Mouse (Mus musculus): ENCODE data around the gene Usp5.

The Usp5 gene

DNA sequence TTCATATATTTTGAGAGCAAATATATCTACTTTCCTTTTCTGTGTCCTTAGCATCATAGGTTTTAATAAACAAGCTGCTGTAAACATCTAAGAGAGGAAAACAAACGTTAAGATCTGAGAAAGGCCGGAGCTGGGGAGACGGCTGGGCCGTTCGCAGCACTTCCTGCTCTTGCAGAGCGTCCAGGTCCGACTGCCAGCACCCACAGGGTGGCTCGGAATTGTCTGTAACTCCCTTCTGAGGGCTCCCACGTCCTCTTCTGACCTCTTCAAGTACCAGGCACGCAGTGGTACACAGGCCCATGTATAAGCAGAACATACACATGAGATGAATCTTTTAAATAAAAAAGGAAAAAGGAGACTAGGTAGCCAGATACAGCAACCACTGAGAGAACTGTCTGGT lies 41.6 kb downstream of the Usp5 start:
- no peak for DNase-seq (ENCODE audit: inconsistent age in 2 of 2, low spot score in 1 of 2)

DNA sequence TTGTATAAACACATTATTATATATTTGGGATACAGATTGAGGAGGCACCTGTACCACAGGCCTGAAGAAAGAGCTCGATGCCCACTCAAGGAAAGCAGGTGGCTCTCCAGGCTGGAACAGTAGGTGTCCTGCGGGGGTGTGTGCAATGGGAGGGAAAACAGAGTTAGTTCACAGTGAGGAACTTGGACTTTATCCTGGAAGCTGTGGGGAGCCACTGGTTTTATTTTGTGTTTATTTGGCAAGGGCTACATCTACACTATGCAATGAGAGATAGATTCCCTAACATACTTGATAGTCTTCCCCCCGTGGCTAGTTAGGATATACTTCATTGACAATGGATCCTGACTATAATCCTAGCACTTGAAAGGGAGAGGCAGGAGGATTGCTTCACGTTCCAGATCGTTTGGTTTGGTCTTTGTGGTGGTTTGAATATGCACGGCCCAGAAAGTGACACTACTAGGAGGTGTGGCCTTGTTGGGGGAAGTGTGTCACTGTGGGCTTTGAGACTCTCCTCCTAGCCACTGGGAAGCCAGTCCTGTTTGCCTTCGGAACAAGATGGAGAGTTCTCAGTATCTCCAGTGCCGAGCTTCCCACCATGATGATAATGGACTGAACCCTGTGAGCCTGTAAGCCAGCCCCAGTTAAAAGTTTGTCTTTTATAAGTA lies 42.4 kb downstream of the Usp5 start:
- DNase-seq (ENCODE audit: inconsistent age in 2 of 2, low spot score in 1 of 2) = no peak

GRCm38 (mm10) chr6:124782436-124782835 lies 46.8 kb downstream of the Usp5 start:
- DNase-seq (ENCODE audit: inconsistent age in 2 of 2, low spot score in 1 of 2) = peak in 1 of 2 experiments; percentile 52

GRCm38 (mm10) chr6:124780917-124781316 lies 48.4 kb downstream of the Usp5 start:
- no peak for DNase-seq (ENCODE audit: inconsistent age in 2 of 2, low spot score in 1 of 2)

GRCm38 (mm10) chr6:124779984-124780416 lies 49.3 kb downstream of the Usp5 start:
- no peak for DNase-seq (ENCODE audit: inconsistent age in 2 of 2, low spot score in 1 of 2)

DNA sequence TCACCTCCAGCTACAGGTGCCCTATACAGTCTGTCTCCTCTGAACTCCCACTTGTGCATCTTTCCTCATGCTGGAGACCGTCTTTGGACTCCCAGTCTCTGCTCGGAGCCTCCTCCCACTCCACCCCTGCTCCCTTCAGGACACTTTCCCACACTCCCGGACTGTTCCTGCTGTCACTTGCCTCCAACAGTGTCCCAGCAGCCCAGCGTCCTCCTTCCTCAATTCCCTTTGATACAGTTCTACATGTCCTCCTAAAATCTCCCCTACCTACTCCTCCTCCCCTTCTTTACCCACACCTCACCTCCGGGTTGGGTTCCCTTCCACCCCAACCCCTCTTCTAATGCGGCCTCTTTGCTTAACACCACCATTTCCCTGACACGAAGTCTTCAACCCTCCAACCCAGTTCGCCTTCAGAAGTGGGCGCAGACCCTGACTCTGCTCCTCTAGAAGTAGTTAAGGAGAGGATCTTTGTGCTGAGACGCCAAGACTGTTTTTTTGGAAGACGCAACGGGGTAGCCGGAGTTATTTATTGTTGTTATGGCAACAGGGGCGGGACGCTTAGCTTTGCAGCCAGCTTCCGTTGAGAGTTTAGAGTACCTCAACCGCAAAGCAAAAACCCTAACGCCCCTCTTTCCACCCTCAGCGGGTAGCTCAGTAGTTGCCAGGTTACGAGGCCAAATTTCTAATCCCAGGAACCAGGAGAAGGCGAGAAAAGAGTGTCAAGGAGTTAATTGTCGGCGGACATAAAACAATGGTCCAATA lies 49.9 kb downstream of the Usp5 start, which contains the start of gene Lrrc23:
Lrrc23 (minus strand) TSS at position 506 of the 762 bp plus-strand sequence.
- DNase-seq (ENCODE audit: inconsistent age in 2 of 2, low spot score in 1 of 2) = peak; percentile 54 to 86

- no peak for DNase-seq (ENCODE audit: inconsistent age in 2 of 2, low spot score in 1 of 2)
Observed at GRCm38 (mm10) chr6:124770511-124770910, 58.8 kb downstream of the Usp5 start.

DNA sequence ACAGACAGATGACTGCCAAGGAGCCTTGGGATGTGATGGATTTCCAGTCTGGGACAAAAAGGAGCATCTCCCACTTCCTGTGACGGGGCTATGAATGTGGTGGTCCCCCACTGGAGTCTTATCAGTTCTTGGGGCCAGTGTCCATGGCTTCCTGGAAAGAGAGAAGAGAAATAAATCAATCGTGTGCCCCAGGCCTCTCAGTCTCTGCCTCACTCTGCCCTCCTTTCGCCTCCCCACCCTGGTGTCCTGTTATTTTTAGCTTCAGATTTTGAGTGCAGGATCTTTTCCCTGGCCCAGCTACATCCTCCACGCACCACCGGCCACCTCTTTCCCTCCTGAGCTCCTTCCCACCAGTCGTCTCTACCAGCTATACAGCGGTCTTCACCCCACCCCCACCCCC lies 59.3 kb downstream of the Usp5 start:
- DNase-seq (ENCODE audit: inconsistent age in 2 of 2, low spot score in 1 of 2) = no peak

- peak; percentile 73 to 75 for DNase-seq (ENCODE audit: inconsistent age in 2 of 2, low spot score in 1 of 2)
Observed at GRCm38 (mm10) chr6:124769101-124769765, 60.1 kb downstream of the Usp5 start, which contains the start of gene Eno2. Gene Eno2, minus strand, starts transcription at chr6:124769673.

GRCm38 (mm10) chr6:124768704-124769044 lies 60.6 kb downstream of the Usp5 start:
- peak in 1 of 2 experiments; percentile 44 for DNase-seq (ENCODE audit: inconsistent age in 2 of 2, low spot score in 1 of 2)

- peak in 1 of 2 experiments; percentile 44 for DNase-seq (ENCODE audit: inconsistent age in 2 of 2, low spot score in 1 of 2)
Observed at GRCm38 (mm10) chr6:124767920-124768703, 61.2 kb downstream of the Usp5 start.

DNA sequence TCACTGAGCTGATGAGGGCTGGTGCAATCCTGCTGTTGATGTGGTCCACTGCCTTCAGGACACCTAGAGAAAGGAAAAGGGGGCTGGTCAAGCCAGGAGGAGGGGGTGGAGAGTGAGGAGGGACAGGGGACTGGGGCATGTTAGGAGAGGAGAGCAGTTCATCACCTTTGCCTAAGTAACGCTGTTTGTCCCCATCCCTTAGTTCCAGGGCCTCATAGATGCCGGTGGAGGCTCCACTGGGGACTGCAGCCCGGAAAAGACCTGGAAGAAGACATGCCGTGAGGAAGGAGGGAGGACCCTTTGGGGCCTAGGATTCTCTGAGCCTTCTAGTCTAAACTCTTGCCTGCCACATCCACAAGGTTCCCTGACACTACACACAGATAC lies 61.8 kb downstream of the Usp5 start:
- no peak for DNase-seq (ENCODE audit: inconsistent age in 2 of 2, low spot score in 1 of 2)

DNA sequence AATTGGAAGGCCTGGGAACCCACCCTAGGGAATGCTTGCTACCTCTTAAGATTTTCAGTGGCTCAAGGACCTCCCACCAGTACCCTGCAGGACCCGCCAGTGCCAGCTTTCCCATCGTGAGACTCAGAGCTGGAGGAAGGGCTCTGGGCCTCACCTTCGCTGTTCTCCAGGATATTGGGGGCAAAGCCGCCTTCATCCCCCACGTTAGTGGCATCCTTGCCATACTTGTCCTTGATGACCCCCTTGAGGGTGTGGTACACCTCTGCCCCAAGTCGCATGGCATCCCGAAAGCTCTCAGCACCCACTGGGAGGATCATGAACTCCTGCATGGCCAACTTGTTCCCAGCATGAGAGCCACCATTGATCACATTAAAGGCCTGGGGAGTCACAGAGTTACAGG lies 63.3 kb downstream of the Usp5 start:
- no peak for DNase-seq (ENCODE audit: inconsistent age in 2 of 2, low spot score in 1 of 2)

Measured in adrenal gland, adult (tissue).